Mouse (Mus musculus): ENCODE data around the gene Gm20388.

- TF ChIP-seq EP300 (optimal IDR thresholded peaks at IDR 0.05) (no peak), CTCF (IDR thresholded peaks at IDR 0.05; ENCODE audit: low read depth) (no peak)
Observed at GRCm38 (mm10) chr8:120204736-120205360, 294.2 kb downstream of the Gm20388 start.
